Mouse (Mus musculus) stomach, postnatal 0 days (tissue): ENCODE measurements around the gene Fkbp5. TPM values are rescaled to one million over a fixed set of nuclear protein-coding genes. Genes with fewer than 3 reads are reported as not detected.

Source experiments
- ATAC-seq: fragments of 200-750 bp; cut with Nextera tagmentation; 2 replicates; pipeline ENCODE4 v1.8.0; 2017; ENCODE audit not compliant: low FRiP score, low TSS enrichment
- DNase-seq: peaks from one replicate; pipeline ENCODE4 v3.0.0-alpha.2; 2016; ENCODE audit warnings: low spot score
- H3K27ac ChIP-seq: fragments of 300-500 bp; sonication (generic); replicated peaks from 2 replicates; pipeline ENCODE4 v1.5.1; 2014; ENCODE audit warnings: mild to moderate bottlenecking, control low read depth
- H3K27me3 ChIP-seq: fragments of 300-500 bp; sonication (generic); 2 replicates; pipeline ENCODE4 v1.6.1; 2014; ENCODE audit warnings: low read length; ENCODE audit not compliant: control insufficient read depth, insufficient read depth
- H3K36me3 ChIP-seq: fragments of 300-500 bp; sonication (generic); 2 replicates; pipeline ENCODE4 v1.6.1; 2014; ENCODE audit warnings: low read length, mixed read lengths; ENCODE audit not compliant: control insufficient read depth, insufficient read depth
- H3K4me1 ChIP-seq: fragments of 300-500 bp; sonication (generic); replicated peaks from 2 replicates; pipeline ENCODE4 v1.6.1; 2014; ENCODE audit warnings: antibody characterized with exemption; ENCODE audit not compliant: control insufficient read depth, insufficient read depth
- H3K4me2 ChIP-seq: fragments of 300-500 bp; sonication (generic); replicated peaks from 2 replicates; pipeline ENCODE4 v1.6.1; 2014; ENCODE audit warnings: low read depth, mild to moderate bottlenecking, control low read depth, moderate library complexity
- H3K4me3 ChIP-seq: fragments of 300-500 bp; sonication (generic); 2 replicates; pipeline ENCODE4 v1.5.1; 2014; ENCODE audit warnings: low read depth, low read length, control low read depth
- H3K9ac ChIP-seq: fragments of 300-500 bp; sonication (generic); 2 replicates; pipeline ENCODE4 v1.6.1; 2014; ENCODE audit warnings: mild to moderate bottlenecking, low read length, control low read depth, mixed read lengths
- H3K9me3 ChIP-seq: fragments of 300-500 bp; sonication (generic); 2 replicates; pipeline ENCODE4 v1.6.1; 2016; ENCODE audit warnings: low read length; ENCODE audit not compliant: control insufficient read depth
- CTCF ChIP-seq: IDR thresholded peaks from 2 replicates; pipeline ENCODE4 v1.5.1; 2016; ENCODE audit warnings: antibody characterized with exemption, low read depth, mild to moderate bottlenecking, moderate library complexity
- EP300 ChIP-seq: optimal IDR thresholded peaks from 2 replicates; pipeline ENCODE3; 2016; ENCODE audit warnings: antibody characterized with exemption
- WGBS: fragments of 180-500 bp; shearing (Covaris S2); extraction: QIAGEN DNeasy Blood & Tissue Kit; methylation state at CpG from one replicate; pipeline ENCODE4 v1.1.7; 2014; 5-methylcytosine and 5-hydroxymethylcytosine counted together
- microRNA-seq: library from miRNA; unstranded; fragments of <30 nt; microRNA quantifications from one replicate; pipeline ENCODE4, GENCODE M21; 2016
- polyA plus RNA-seq: library from polyadenylated mRNA; unstranded; fragments of >200 nt; fragmentation: Nextera tagmentation; extraction: Ambion mirVana; gene quantifications from 2 replicates; pipeline ENCODE4 v1.2.1, GENCODE M21; 2015

Gene Fkbp5
- polyA plus RNA-seq, 1 experiment from 2014 or later = 11.8 TPM

DNA sequence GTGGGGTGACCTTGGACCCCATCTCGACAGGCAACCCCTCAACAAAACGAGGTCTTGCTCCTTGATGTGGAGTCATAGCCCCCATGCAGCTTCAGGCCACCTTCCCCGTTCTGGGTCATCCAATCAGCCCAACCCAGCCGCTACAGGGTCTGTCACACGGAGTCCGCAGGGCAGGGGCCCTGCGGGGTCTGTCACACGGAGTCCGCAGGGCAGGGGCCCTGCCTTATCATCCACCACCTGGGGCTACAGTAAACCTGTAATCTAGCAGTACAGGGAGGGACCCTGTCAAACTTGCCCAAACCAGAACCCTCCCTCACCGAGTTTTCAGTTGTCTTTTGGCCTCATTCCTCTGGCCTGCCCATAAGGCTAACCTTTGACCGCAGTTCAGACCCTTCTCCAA is 165.3 kb downstream of the Fkbp5 start:
- H3K4me1 ChIP-seq = peaks cover 4% of the 10 kb centered on the region; the same call in 1 of the 2 replicates
- no peaks in the 10 kb centered on the region for H3K9me3 ChIP-seq
- H3K9ac ChIP-seq = no peak overlapping the region; the same call in 1 of the 2 replicates
- H3K4me3 ChIP-seq = 0 out of 2 replicates have a peak overlapping the region, but pooled peaks have one; percentile 88
- DNase-seq (no peak), ATAC-seq (no peak)
- peak overlapping the region; percentile 99 for H3K27ac ChIP-seq
- peak overlapping the region; percentile 87; the same call in 1 of the 2 replicates for H3K4me2 ChIP-seq
- WGBS = 37% methylated on average over 11 of the region's 11 CpGs
- H3K36me3 ChIP-seq = no peaks in the 10 kb centered on the region
- no peak for TF ChIP-seq CTCF
- no peak for TF ChIP-seq EP300
- no peaks in the 10 kb centered on the region for H3K27me3 ChIP-seq

DNA sequence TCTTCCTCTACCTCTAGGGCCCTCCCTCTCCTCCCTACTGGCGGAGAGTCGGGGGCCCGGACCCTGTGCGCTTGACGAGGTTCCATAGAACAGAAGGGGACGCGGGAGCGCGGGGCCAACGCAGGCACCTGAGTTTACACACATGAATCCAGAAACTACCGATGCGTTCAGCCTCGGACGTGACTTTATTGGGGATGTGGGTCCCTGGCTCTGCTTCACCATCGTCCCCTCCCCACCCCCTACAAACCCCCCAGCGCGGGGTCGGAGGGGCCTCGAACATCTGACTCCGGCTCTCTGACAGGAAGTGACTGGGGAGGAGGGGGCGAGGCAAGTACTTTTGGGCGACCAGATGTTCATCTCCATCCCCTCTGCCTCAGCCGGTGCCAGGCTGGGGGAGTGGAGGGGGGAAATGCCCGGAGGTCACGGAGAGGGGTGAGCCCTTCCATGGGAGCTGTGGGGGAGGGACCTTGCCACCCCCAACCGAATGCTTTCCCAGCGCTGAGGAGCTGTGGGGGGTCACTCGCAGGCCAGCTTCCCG is 165.9 kb downstream of the Fkbp5 start:
- Histone ChIP-seq H3K27me3 (no peaks in the 10 kb centered on the region), H3K36me3 (no peaks in the 10 kb centered on the region), H3K9me3 (no peaks in the 10 kb centered on the region), H3K4me1 (peaks cover 4% of the 10 kb centered on the region; the same call in 1 of the 2 replicates), H3K4me3 (peak overlapping the region; percentile 88), H3K27ac (peak overlapping the region; percentile 99), H3K9ac (peak overlapping the region; percentile 86), H3K4me2 (peak overlapping the region; percentile 87)
- ATAC-seq (no peak), DNase-seq (no peak)
- WGBS = 1% methylated on average over 23 of the region's 29 CpGs
- no peak for TF ChIP-seq CTCF
- no peak for TF ChIP-seq EP300

DNA sequence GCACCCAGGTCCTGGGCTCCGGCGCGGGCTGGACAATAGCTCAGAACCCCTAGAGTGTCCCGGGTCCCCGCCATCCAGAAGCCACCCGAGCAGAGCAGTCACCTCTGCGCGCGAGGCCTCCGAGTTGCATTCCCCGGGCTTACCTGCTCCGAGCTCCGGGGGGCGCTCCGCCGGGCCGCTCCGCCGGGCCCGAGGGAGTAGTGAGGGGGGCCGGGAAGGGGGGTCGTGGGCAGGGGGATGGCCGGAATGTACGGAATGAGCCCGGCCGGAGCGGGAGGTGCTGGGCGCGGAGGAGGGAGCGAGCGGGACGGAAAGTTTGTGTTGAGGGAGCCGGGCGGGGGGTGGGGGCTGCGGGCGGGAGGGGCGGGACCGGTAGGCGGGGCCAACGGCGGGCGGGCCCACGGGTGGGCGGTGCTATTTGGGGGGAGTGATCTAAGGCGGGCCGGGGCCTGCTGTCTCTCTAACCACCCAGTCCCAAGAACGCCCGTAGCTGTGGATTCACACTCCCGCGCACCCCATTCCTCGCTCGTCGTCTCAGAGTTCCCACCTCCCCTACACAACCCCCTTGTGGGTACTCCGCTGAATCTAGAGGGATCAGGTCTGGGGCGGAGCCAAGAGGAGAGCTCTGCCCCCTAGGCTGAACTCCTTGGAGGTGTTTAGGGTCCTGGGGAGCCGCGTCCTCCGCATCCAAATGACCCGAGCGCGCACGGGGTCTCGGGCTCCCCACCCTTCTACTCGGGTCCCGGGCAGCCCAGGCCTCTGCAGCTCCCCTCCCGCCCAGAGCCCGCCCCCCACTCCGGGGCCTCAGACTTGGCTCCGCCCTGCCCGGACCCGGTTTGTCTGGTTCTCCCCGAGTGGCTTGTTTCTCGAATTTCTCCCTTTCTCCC is 166.6 kb downstream of the Fkbp5 start, which contains the start of gene Tead3:
Gene Tead3, minus strand, starts transcription at position 352 of the 887 bp plus-strand sequence.
- Histone ChIP-seq H3K9me3 (no peaks in the 10 kb centered on the region), H3K36me3 (no peaks in the 10 kb centered on the region), H3K4me1 (peaks cover 10% of the 10 kb centered on the region), H3K27ac (peak within 1 kb of the TSS; percentile 99), H3K27me3 (no peaks in the 10 kb centered on the region), H3K4me2 (peak within 1 kb of the TSS; percentile 87), H3K9ac (peak within 1 kb of the TSS; percentile 97), H3K4me3 (peak within 1 kb of the TSS; percentile 88)
- DNase-seq = peak; percentile 94
- TF ChIP-seq CTCF = peak; percentile 45
- peak; percentile 82 for TF ChIP-seq EP300
- under 1% methylated on average over 56 of the region's 73 CpGs for WGBS
- peak; percentile 83 for ATAC-seq

DNA sequence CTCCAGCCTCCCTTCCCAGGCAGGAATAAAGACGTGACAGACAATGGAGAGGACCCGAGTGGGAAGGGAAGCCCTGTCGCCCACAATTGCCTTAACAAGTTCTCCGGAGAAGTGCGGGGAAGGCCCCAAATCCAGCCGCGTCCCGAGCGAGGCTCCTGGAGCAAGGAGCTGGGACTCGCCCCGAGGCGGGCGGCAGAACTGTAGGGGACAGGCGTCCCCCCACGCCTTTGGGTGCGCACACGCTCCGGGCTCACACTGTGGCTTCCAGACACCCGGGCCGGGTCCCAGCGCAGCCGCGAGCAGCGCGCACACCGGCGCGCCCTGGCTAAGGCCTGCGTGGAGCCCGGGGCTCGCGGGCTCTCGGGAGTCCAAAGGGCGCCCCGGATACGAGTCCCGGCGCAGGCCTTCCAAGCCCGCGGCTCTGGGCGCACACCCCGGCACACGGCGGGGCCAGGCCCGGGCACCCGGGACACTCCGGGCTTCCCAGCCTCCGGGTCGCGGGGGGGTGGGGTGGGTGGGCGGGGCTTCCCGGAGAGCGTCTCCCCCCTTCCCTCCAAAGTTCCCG is 167.3 kb downstream of the Fkbp5 start:
- peak overlapping the region; percentile 97 for H3K9ac ChIP-seq
- H3K4me1 ChIP-seq = peaks cover 17% of the 10 kb centered on the region
- DNase-seq = peak; percentile 80
- ATAC-seq = peak; percentile 63
- TF ChIP-seq EP300 (no peak), CTCF (no peak)
- peak overlapping the region; percentile 99 for H3K27ac ChIP-seq
- peak overlapping the region; percentile 88 for H3K4me3 ChIP-seq
- WGBS = under 1% methylated on average over 33 of the region's 54 CpGs
- no peaks in the 10 kb centered on the region for H3K27me3 ChIP-seq
- peak overlapping the region; percentile 87 for H3K4me2 ChIP-seq
- no peaks in the 10 kb centered on the region for H3K36me3 ChIP-seq
- H3K9me3 ChIP-seq = no peaks in the 10 kb centered on the region

DNA sequence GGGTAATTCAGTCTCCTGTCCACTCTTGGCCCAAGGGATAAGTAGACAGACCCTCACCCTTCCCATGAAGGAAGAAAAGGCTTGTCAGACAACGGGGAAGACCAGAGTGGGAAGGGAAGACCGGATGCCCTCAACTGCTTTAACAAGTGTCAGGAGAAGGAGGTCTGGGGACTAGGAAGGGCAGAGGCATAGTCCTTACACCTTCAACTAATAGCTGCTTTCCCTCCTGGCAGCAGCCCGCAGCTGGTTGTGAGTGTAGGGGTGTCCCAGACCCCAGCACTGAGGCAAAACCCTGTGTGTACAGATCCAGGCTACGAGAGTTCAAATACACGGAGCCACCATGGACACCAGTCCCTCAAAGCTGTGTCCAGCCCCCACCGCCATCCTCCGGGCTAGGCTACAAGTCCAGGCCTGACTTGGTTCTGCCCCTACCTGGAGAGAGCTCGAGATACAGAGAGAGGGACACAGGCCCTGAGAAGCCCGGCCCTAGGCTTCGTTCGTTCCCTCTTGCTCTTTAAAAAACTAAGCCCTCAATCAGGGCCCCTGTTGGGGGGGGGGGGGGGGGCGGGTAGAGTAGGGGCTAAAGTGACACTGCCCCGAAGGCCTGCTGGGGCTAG is 168.0 kb downstream of the Fkbp5 start:
- Histone ChIP-seq H3K4me1 (peaks cover 23% of the 10 kb centered on the region), H3K27me3 (no peaks in the 10 kb centered on the region), H3K36me3 (no peaks in the 10 kb centered on the region), H3K4me3 (peak overlapping the region; percentile 88), H3K4me2 (peak overlapping the region; percentile 87), H3K27ac (peak overlapping the region; percentile 99), H3K9ac (peak overlapping the region; percentile 97), H3K9me3 (no peaks in the 10 kb centered on the region)
- ATAC-seq (no peak), DNase-seq (peak; percentile 49)
- WGBS = 7% methylated on average over 12 of the region's 13 CpGs
- TF ChIP-seq EP300 (no peak), CTCF (no peak)

Small RNA genes within 50 kb of the gene (microRNA-seq; reads per million reads assigned to microRNA genes)
- gene Gm25195 (not detected), gene Mir6969 (2.6 reads per million)

Other genes starting within 250 kb of the Fkbp5 start
- 19.2 and 20.4 TPM in 2 replicates for gene Fance, start 204.0 kb downstream of the Fkbp5 start, polyA plus RNA-seq
- 491 and 514 TPM in 2 replicates for gene Rpl10a, start 189.1 kb downstream of the Fkbp5 start, polyA plus RNA-seq
- gene Tead3, start 166.7 kb downstream of the Fkbp5 start, polyA plus RNA-seq = 8.7 and 9.2 TPM in 2 replicates
- gene Tulp1, start 152.3 kb downstream of the Fkbp5 start, polyA plus RNA-seq = 3.3 and 3.5 TPM in 2 replicates
- not detected in 2 replicates for gene Armc12, start 13.3 kb upstream of the Fkbp5 start, polyA plus RNA-seq
- not detected in 2 replicates for gene Clpsl2, start 31.9 kb upstream of the Fkbp5 start, polyA plus RNA-seq
- 1,789 and 1,944 TPM in 2 replicates for gene Clps, start 43.2 kb upstream of the Fkbp5 start, polyA plus RNA-seq
- 0.98 and 1.2 TPM in 2 replicates for gene Lhfpl5, start 58.1 kb upstream of the Fkbp5 start, polyA plus RNA-seq
- gene Srpk1, start 105.2 kb upstream of the Fkbp5 start, polyA plus RNA-seq = 88.7 and 103 TPM in 2 replicates
- gene Slc26a8, start 172.7 kb upstream of the Fkbp5 start, polyA plus RNA-seq = 0.24 and 0.50 TPM in 2 replicates
- 31.4 and 33.4 TPM in 2 replicates for gene Mapk14, start 173.8 kb upstream of the Fkbp5 start, polyA plus RNA-seq
- gene AC170998.1, start 208.6 kb upstream of the Fkbp5 start, polyA plus RNA-seq = 1.0 and 1.2 TPM in 2 replicates